Mouse (Mus musculus): ENCODE data around the gene Prkca. TPM values are rescaled to one million over a fixed set of nuclear protein-coding genes. Genes with fewer than 3 reads are reported as not detected.

Prkca gene
- polyA plus RNA-seq, 1 experiment, result 266 TPM

DNA sequence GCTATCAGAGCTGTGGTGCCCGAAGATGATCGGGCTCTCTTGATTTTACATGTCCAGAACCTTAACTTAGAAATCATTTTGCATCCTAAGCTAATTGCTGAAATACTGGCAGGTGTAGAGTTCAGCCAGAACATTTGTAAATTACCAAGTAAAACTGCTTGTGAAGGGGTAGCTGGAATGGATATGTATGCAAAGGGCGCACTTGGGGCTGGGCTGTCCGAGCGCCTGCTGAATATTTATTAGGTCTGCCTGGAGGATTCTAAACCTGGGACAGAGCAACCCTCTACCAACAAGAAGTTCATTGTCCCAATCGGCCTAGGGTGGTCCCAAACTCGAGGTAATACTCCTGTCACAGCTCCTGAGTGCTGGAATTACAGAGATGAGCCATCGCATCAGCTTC is 1.0 kb upstream of the Prkca start:
- no peak overlapping the region for H3K27ac ChIP-seq (ENCODE audit: insufficient read depth, low read depth, low read length)
- no peak overlapping the region for H3K4me3 ChIP-seq (ENCODE audit: insufficient read depth, low read depth, low read length)
- WGBS, result 69% methylated on average over 8 of the region's 8 CpGs
- no peaks in the 10 kb centered on the region for H3K4me1 ChIP-seq (ENCODE audit: control insufficient read depth, insufficient read depth, low read length)
- TF ChIP-seq POLR2A (IDR thresholded peaks at IDR 0.05; ENCODE audit: insufficient read depth, low read depth, low read length) (no peak), CTCF (IDR thresholded peaks at IDR 0.05; ENCODE audit: insufficient read depth, low read depth, low read length) (no peak)

DNA sequence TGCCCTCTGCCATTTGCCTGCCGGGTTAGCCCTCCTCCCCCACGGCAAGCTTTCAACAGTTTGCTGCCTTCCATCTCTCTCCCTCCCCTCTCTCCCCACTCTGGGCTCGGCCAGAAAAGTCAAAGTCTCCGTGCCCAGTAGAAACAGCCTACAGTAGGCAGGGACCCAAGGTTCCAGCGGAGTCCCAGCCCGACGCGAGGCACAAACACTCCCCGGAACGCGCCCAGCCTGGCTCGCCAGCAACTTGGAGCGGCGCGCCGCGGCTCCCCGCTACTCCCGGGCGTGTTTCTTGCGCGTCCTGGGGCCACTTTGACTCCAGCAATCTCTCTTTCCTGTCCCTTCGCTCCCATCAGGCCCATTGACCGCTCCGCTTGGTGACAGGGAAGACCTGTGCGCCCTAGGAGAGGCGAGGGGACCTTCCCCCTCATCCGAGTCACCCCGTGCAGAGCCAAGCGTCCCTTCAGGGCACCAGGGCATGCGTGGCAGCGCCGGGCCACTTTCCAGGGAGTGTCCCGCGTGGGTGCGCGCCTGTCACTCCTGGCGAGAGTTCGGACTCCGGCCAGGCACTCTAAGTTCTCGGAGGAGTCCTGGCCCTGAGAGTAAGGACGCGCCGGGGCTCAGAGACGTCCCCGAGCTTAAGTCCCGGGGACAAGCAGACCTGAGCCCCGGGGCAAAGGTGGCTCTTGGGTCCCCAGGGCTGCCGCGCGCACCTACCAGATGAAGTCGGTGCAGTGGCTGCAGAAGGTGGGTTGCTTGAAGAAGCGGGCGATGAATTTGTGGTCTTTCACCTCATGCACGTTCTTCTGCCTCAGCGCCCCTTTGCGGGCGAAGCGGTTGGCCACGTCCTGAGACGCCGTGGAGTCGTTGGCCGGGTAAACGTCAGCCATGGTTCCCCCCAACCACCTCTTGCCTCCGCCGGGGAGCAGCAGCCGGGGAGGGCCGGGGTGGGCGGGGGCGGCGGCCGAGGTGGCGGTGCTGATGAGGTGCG is 653 bp downstream of the Prkca start, which contains the start of gene Apoh:
Gene Apoh (plus strand): TSS at position 574 of the 988 bp plus-strand sequence.
- Histone ChIP-seq H3K4me3 (ENCODE audit: insufficient read depth, low read depth, low read length) (peak within 1 kb of the TSS; percentile 67), H3K27ac (ENCODE audit: insufficient read depth, low read depth, low read length) (peak within 1 kb of the TSS; percentile 73), H3K4me1 (ENCODE audit: control insufficient read depth, insufficient read depth, low read length) (no peaks in the 10 kb centered on the region)
- TF ChIP-seq CTCF (IDR thresholded peaks at IDR 0.05; ENCODE audit: insufficient read depth, low read depth, low read length) (no peak), POLR2A (IDR thresholded peaks at IDR 0.05; ENCODE audit: insufficient read depth, low read depth, low read length) (no peak)
- under 1% methylated on average over 75 of the region's 75 CpGs for WGBS

DNA sequence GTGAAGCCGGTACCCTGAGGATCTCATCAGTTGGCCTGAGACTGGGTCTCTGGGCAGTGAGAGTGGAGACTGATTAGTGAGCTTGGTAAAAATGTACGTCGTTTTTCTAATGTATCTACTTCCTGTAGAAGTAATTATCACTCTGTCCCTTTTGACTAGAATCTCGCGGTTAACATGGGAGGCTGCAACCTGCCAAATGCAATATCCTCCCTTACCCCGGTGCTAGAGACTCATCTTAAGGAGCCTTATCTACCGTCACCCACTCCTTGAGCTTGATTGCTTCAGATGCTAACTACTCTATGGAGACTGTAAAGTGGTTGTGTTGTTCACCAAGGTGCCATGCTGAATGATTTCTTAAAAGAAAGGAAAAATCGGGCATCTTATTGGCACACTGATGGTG is 1.9 kb downstream of the Prkca start:
- peak overlapping the region; percentile 67 for H3K27ac ChIP-seq (ENCODE audit: insufficient read depth, low read depth, low read length)
- WGBS, result 19% methylated on average over 8 of the region's 8 CpGs
- H3K4me1 ChIP-seq (ENCODE audit: control insufficient read depth, insufficient read depth, low read length), result no peaks in the 10 kb centered on the region
- H3K4me3 ChIP-seq (ENCODE audit: insufficient read depth, low read depth, low read length), result peak overlapping the region; percentile 67
- TF ChIP-seq CTCF (IDR thresholded peaks at IDR 0.05; ENCODE audit: insufficient read depth, low read depth, low read length) (no peak), POLR2A (IDR thresholded peaks at IDR 0.05; ENCODE audit: insufficient read depth, low read depth, low read length) (no peak)

DNA sequence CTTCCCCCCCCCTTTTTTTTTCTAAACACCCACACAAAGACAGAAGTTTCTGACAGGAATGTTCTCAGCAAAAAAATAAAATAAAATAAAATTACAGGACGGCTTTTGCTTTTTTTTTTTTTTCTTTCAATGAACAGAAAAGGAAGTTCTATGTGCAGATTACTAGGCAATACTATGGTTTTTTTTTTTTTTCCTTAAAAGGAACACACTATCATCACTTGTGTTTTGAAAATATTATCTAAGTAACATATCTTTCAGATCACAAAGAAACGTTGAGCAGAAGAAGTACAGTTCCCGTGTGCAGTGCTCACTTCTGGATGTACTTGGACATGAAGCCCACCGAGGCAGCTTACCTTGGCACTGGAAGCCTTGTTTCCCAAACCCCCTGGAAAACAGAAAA is 3.4 kb downstream of the Prkca start:
- H3K4me1 ChIP-seq (ENCODE audit: control insufficient read depth, insufficient read depth, low read length), result peaks cover 2% of the 10 kb centered on the region; the same call in 1 of the 2 replicates
- 52% methylated on average over 4 of the region's 4 CpGs for WGBS
- no peak overlapping the region for H3K4me3 ChIP-seq (ENCODE audit: insufficient read depth, low read depth, low read length)
- no peak for TF ChIP-seq CTCF (IDR thresholded peaks at IDR 0.05; ENCODE audit: insufficient read depth, low read depth, low read length)
- TF ChIP-seq POLR2A (IDR thresholded peaks at IDR 0.05; ENCODE audit: insufficient read depth, low read depth, low read length), result no peak
- no peak overlapping the region for H3K27ac ChIP-seq (ENCODE audit: insufficient read depth, low read depth, low read length)

DNA sequence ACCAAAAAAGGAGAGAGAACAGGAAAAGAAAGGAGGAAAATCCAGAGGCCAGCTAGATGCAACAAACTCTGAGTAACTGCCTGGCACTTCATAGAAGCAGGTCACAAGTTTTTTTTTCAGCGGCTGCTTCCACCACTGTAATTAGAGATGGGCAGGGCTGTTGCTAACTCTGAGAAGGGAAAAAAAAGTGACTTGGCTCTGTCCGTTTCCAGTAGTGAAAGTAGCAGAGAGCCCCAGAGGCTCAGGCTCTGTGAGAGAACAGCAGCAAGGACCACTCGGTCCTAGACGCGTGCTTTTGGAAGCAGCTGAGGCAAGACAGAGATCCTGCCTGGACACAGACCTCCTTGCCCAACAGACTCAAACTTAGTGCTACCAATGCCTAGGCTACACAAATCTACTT is 7.3 kb downstream of the Prkca start:
- Histone ChIP-seq H3K4me1 (ENCODE audit: control insufficient read depth, insufficient read depth, low read length) (peaks cover 8% of the 10 kb centered on the region), H3K27ac (ENCODE audit: insufficient read depth, low read depth, low read length) (no peak overlapping the region), H3K4me3 (ENCODE audit: insufficient read depth, low read depth, low read length) (no peak overlapping the region)
- no peak for TF ChIP-seq POLR2A (IDR thresholded peaks at IDR 0.05; ENCODE audit: insufficient read depth, low read depth, low read length)
- no peak for TF ChIP-seq CTCF (IDR thresholded peaks at IDR 0.05; ENCODE audit: insufficient read depth, low read depth, low read length)
- WGBS, result 27% methylated on average over 5 of the region's 5 CpGs

DNA sequence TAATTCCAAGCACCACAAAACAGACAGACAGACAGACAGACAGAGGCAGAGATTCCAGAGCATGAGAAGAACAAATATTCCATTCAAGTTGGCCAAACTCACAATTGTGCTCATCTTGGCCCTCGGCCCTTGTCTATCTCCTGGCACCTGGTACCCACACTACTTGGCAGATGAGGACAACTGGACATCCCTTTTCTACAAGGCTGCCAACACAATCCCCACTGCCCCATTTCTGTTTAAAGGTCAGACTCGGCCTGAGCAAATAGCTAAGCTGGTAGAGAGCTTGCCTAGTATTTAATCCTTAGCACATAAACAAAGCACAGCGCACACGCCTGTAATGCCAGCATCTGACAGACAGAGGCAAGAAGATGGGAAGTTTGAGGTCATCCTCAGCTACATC is 8.2 kb downstream of the Prkca start:
- Histone ChIP-seq H3K4me3 (ENCODE audit: insufficient read depth, low read depth, low read length) (no peak overlapping the region), H3K27ac (ENCODE audit: insufficient read depth, low read depth, low read length) (no peak overlapping the region), H3K4me1 (ENCODE audit: control insufficient read depth, insufficient read depth, low read length) (peaks cover 12% of the 10 kb centered on the region)
- TF ChIP-seq CTCF (IDR thresholded peaks at IDR 0.05; ENCODE audit: insufficient read depth, low read depth, low read length), result no peak
- TF ChIP-seq POLR2A (IDR thresholded peaks at IDR 0.05; ENCODE audit: insufficient read depth, low read depth, low read length), result no peak
- 86% methylated on average over 4 of the region's 4 CpGs for WGBS

DNA sequence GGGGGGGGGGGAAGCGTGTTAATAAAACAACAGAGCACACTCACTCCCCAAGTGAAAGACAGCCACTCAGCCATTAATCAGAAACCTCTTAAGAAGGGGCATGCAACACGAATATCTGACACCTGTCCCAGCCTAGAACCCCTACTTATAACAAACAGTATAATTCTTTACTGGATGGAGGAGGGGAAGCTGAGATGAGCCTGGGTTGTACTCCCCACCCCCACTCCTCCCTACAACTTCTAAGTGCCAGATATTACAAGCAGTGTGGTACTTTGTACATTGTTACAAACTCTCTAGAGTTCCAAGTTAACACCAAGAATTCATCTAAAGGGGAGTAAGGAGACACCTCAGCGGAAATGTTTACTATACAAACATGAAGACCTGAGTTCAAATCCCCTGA is 9.1 kb downstream of the Prkca start:
- peaks cover 13% of the 10 kb centered on the region for H3K4me1 ChIP-seq (ENCODE audit: control insufficient read depth, insufficient read depth, low read length)
- 55% methylated on average over 3 of the region's 3 CpGs for WGBS
- no peak for TF ChIP-seq CTCF (IDR thresholded peaks at IDR 0.05; ENCODE audit: insufficient read depth, low read depth, low read length)
- TF ChIP-seq POLR2A (IDR thresholded peaks at IDR 0.05; ENCODE audit: insufficient read depth, low read depth, low read length), result no peak
- H3K4me3 ChIP-seq (ENCODE audit: insufficient read depth, low read depth, low read length), result no peak overlapping the region
- H3K27ac ChIP-seq (ENCODE audit: insufficient read depth, low read depth, low read length), result no peak overlapping the region

DNA sequence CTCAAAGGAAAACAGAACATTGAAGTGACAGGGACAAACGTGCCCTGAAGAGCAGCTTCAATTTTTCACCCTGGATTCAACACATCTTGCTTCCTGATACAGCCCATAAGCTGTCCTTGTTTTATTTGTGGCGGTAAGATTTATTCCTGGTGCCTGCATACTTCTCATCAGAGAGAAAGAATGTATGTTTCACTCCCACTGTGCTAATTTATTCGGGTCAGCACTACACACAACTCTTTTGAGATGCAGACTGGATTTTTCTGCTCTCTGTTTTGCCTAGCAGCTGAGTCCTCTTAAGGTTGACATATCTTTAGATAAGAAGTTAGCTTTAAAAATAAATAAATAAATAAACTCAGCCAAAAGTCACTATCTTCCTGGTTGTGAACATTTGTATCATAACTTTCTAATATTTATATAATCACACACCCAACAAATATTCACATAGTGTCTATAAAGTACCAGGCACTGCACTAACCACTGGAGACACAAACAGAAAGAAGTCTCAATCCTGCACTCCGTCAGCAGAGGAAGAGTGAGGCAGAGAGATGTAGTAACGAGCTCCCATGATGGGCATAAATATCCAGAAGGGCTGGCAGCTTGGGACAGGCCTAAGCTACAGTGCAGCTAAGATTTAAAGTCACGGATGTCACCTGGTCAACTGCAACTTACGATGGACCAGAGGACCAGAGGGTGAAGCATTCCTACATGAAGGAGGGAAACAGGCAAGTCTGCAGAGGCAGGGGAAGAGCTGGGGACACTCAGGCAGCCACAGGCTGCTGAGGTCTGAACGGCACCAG is 9.9 kb downstream of the Prkca start:
- TF ChIP-seq POLR2A (IDR thresholded peaks at IDR 0.05; ENCODE audit: insufficient read depth, low read depth, low read length) (no peak), CTCF (IDR thresholded peaks at IDR 0.05; ENCODE audit: insufficient read depth, low read depth, low read length) (no peak)
- 55% methylated on average over 8 of the region's 8 CpGs for WGBS
- H3K27ac ChIP-seq (ENCODE audit: insufficient read depth, low read depth, low read length), result no peak overlapping the region

DNA sequence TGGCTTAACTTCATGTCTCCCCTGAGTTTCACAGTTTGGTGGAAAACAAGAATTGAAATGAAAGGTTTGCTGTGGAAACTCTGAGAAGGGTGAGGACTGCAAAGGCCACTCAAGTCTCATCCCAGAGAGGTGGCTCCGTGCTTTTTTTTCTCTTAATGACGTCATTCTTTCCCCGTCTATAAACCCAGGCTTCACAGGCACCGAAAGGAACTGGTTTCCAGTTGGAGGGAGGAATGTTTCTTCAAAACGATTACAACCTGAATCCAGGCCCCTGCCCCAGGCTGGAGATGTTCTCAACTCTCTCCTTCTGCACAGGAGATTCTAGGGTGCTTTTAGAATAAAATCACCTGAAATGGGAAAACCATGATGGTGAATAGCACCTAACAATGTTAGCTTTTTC is 10.7 kb downstream of the Prkca start:
- peaks cover 18% of the 10 kb centered on the region for H3K4me1 ChIP-seq (ENCODE audit: control insufficient read depth, insufficient read depth, low read length)

More for the DNA sequence above, 9.9 kb downstream of the Prkca start:
- peaks cover 18% of the 10 kb centered on the region for H3K4me1 ChIP-seq (ENCODE audit: control insufficient read depth, insufficient read depth, low read length)
- no peak overlapping the region for H3K4me3 ChIP-seq (ENCODE audit: insufficient read depth, low read depth, low read length)

More for the DNA sequence above, 10.7 kb downstream of the Prkca start:
- no peak overlapping the region for H3K4me3 ChIP-seq (ENCODE audit: insufficient read depth, low read depth, low read length)
- H3K27ac ChIP-seq (ENCODE audit: insufficient read depth, low read depth, low read length), result no peak overlapping the region
- no peak for TF ChIP-seq POLR2A (IDR thresholded peaks at IDR 0.05; ENCODE audit: insufficient read depth, low read depth, low read length)
- no peak for TF ChIP-seq CTCF (IDR thresholded peaks at IDR 0.05; ENCODE audit: insufficient read depth, low read depth, low read length)
- WGBS, result 40% methylated on average over 5 of the region's 5 CpGs

Data from olfactory bulb, adult 2 months (tissue).